Mouse (Mus musculus): ENCODE measurements around the gene Igsf9b. TPM values are rescaled to one million over a fixed set of nuclear protein-coding genes. Genes with fewer than 3 reads are reported as not detected.

The Igsf9b gene
- total and polyA plus RNA-seq, 2 experiments from 2014 or later: 19.3 to 83.3 TPM

- H3K9me3 ChIP-seq (ENCODE audit: low read length): no peaks in the 10 kb centered on the region
- 89% methylated on average over 1 of the region's 1 CpGs for WGBS
- no peaks in the 10 kb centered on the region for H3K27me3 ChIP-seq (ENCODE audit: insufficient read depth, low read length)
- H3K9ac ChIP-seq (replicated peaks; ENCODE audit: low read length, poor library complexity, severe bottlenecking): no peak overlapping the region
- no peak for ATAC-seq (ENCODE audit: low FRiP score)
- 0 out of 2 replicates have a peak, but pooled peaks cover 4% of the 10 kb centered on the region for H3K4me1 ChIP-seq (ENCODE audit: insufficient read depth, low read length)
- TF ChIP-seq CTCF (IDR thresholded peaks at IDR 0.05): no peak
- DNase-seq (ENCODE audit: low spot score): no peak
- no peak overlapping the region for H3K4me2 ChIP-seq (ENCODE audit: low read depth, low read length, poor library complexity, severe bottlenecking)
- no peaks in the 10 kb centered on the region for H3K36me3 ChIP-seq (ENCODE audit: insufficient read depth, low read length)
- H3K4me3 ChIP-seq (ENCODE audit: low read depth, low read length): no peak overlapping the region
- H3K27ac ChIP-seq (ENCODE audit: low read depth, low read length): no peak overlapping the region
Observed at GRCm38 (mm10) chr9:27272858-27273257, 26.1 kb upstream of the Igsf9b start.

GRCm38 (mm10) chr9:27276282-27276839, 22.6 kb upstream of the Igsf9b start:
- no peaks in the 10 kb centered on the region for H3K27me3 ChIP-seq (ENCODE audit: insufficient read depth, low read length)
- H3K27ac ChIP-seq (ENCODE audit: low read depth, low read length): no peak overlapping the region
- no peak for TF ChIP-seq CTCF (IDR thresholded peaks at IDR 0.05)
- ATAC-seq (ENCODE audit: low FRiP score) (no peak), DNase-seq (ENCODE audit: low spot score) (no peak)
- H3K9ac ChIP-seq (replicated peaks; ENCODE audit: low read length, poor library complexity, severe bottlenecking): no peak overlapping the region
- no peak overlapping the region for H3K4me3 ChIP-seq (ENCODE audit: low read depth, low read length)
- no peaks in the 10 kb centered on the region for H3K4me1 ChIP-seq (ENCODE audit: insufficient read depth, low read length)
- 79% methylated on average over 8 of the region's 8 CpGs for WGBS
- no peaks in the 10 kb centered on the region for H3K9me3 ChIP-seq (ENCODE audit: low read length)
- H3K4me2 ChIP-seq (ENCODE audit: low read depth, low read length, poor library complexity, severe bottlenecking): no peak overlapping the region
- no peaks in the 10 kb centered on the region for H3K36me3 ChIP-seq (ENCODE audit: insufficient read depth, low read length)

- H3K4me2 ChIP-seq (ENCODE audit: low read depth, low read length, poor library complexity, severe bottlenecking): no peak overlapping the region
- ATAC-seq (ENCODE audit: low FRiP score) (no peak), DNase-seq (ENCODE audit: low spot score) (no peak)
- no peak for TF ChIP-seq CTCF (IDR thresholded peaks at IDR 0.05)
- 80% methylated on average over 5 of the region's 5 CpGs for WGBS
- no peaks in the 10 kb centered on the region for H3K4me1 ChIP-seq (ENCODE audit: insufficient read depth, low read length)
- H3K9me3 ChIP-seq (ENCODE audit: low read length): no peaks in the 10 kb centered on the region
- H3K27me3 ChIP-seq (ENCODE audit: insufficient read depth, low read length): no peaks in the 10 kb centered on the region
- H3K27ac ChIP-seq (ENCODE audit: low read depth, low read length): no peak overlapping the region
- no peaks in the 10 kb centered on the region for H3K36me3 ChIP-seq (ENCODE audit: insufficient read depth, low read length)
- H3K9ac ChIP-seq (replicated peaks; ENCODE audit: low read length, poor library complexity, severe bottlenecking): no peak overlapping the region
- no peak overlapping the region for H3K4me3 ChIP-seq (ENCODE audit: low read depth, low read length)
Observed at GRCm38 (mm10) chr9:27277401-27278087, 21.5 kb upstream of the Igsf9b start.

GRCm38 (mm10) chr9:27279041-27279440, 20.0 kb upstream of the Igsf9b start:
- DNase-seq (ENCODE audit: low spot score) (no peak), ATAC-seq (ENCODE audit: low FRiP score) (no peak)
- H3K27ac ChIP-seq (ENCODE audit: low read depth, low read length): no peak overlapping the region
- TF ChIP-seq CTCF (IDR thresholded peaks at IDR 0.05): no peak
- H3K4me3 ChIP-seq (ENCODE audit: low read depth, low read length): no peak overlapping the region
- H3K27me3 ChIP-seq (ENCODE audit: insufficient read depth, low read length): no peaks in the 10 kb centered on the region
- H3K4me2 ChIP-seq (ENCODE audit: low read depth, low read length, poor library complexity, severe bottlenecking): no peak overlapping the region
- no peaks in the 10 kb centered on the region for H3K4me1 ChIP-seq (ENCODE audit: insufficient read depth, low read length)
- no peak overlapping the region for H3K9ac ChIP-seq (replicated peaks; ENCODE audit: low read length, poor library complexity, severe bottlenecking)
- H3K36me3 ChIP-seq (ENCODE audit: insufficient read depth, low read length): no peaks in the 10 kb centered on the region
- no peaks in the 10 kb centered on the region for H3K9me3 ChIP-seq (ENCODE audit: low read length)
- WGBS: 81% methylated on average over 1 of the region's 1 CpGs

GRCm38 (mm10) chr9:27280976-27281375, 18.0 kb upstream of the Igsf9b start:
- no peak for TF ChIP-seq CTCF (IDR thresholded peaks at IDR 0.05)
- H3K36me3 ChIP-seq (ENCODE audit: insufficient read depth, low read length): no peaks in the 10 kb centered on the region
- no peak overlapping the region for H3K27ac ChIP-seq (ENCODE audit: low read depth, low read length)
- H3K9me3 ChIP-seq (ENCODE audit: low read length): no peaks in the 10 kb centered on the region
- H3K4me3 ChIP-seq (ENCODE audit: low read depth, low read length): no peak overlapping the region
- no peak for DNase-seq (ENCODE audit: low spot score)
- no peak overlapping the region for H3K4me2 ChIP-seq (ENCODE audit: low read depth, low read length, poor library complexity, severe bottlenecking)
- peaks cover 10% of the 10 kb centered on the region; the same call in 1 of the 2 replicates for H3K27me3 ChIP-seq (ENCODE audit: insufficient read depth, low read length)
- no peak for ATAC-seq (ENCODE audit: low FRiP score)
- H3K9ac ChIP-seq (replicated peaks; ENCODE audit: low read length, poor library complexity, severe bottlenecking): no peak overlapping the region
- 80% methylated on average over 4 of the region's 4 CpGs for WGBS
- H3K4me1 ChIP-seq (ENCODE audit: insufficient read depth, low read length): no peaks in the 10 kb centered on the region

- H3K4me2 ChIP-seq (ENCODE audit: low read depth, low read length, poor library complexity, severe bottlenecking): no peak overlapping the region
- no peak for ATAC-seq (ENCODE audit: low FRiP score)
- no peaks in the 10 kb centered on the region for H3K9me3 ChIP-seq (ENCODE audit: low read length)
- DNase-seq (ENCODE audit: low spot score): no peak
- H3K27me3 ChIP-seq (ENCODE audit: insufficient read depth, low read length): peaks cover 10% of the 10 kb centered on the region; the same call in 1 of the 2 replicates
- no peak overlapping the region for H3K4me3 ChIP-seq (ENCODE audit: low read depth, low read length)
- no peak overlapping the region for H3K27ac ChIP-seq (ENCODE audit: low read depth, low read length)
- no peaks in the 10 kb centered on the region for H3K4me1 ChIP-seq (ENCODE audit: insufficient read depth, low read length)
- no peaks in the 10 kb centered on the region for H3K36me3 ChIP-seq (ENCODE audit: insufficient read depth, low read length)
- no peak overlapping the region for H3K9ac ChIP-seq (replicated peaks; ENCODE audit: low read length, poor library complexity, severe bottlenecking)
- TF ChIP-seq CTCF (IDR thresholded peaks at IDR 0.05): no peak
- 64% methylated on average over 3 of the region's 3 CpGs for WGBS
Observed at GRCm38 (mm10) chr9:27285719-27286249, 13.2 kb upstream of the Igsf9b start.
